Mouse (Mus musculus): ENCODE data around the gene 9230112D13Rik. TPM values are rescaled to one million over a fixed set of nuclear protein-coding genes. Genes with fewer than 3 reads are reported as not detected.
A peak's percentile ranks its signal among the peaks of the same experiment; 100 is the strongest.

The 9230112D13Rik gene
- polyA plus RNA-seq (2014; fragmentation: Nextera tagmentation; extraction: Ambion mirVana), result not detected in 2 replicates

- no peak within 1 kb of the TSS for H3K9ac ChIP-seq (ENCODE audit: low read length)
- no peak within 1 kb of the TSS for H3K4me2 ChIP-seq (ENCODE audit: low read length)
- no peaks in the 10 kb centered on the region for H3K27me3 ChIP-seq (replicated peaks; ENCODE audit: control insufficient read depth, insufficient read depth, low read length)
- 91% methylated on average over 8 of the region's 8 CpGs for WGBS
- H3K9me3 ChIP-seq (replicated peaks; ENCODE audit: control insufficient read depth, low read length), result no peaks in the 10 kb centered on the region
- H3K4me3 ChIP-seq (ENCODE audit: low read depth, low read length), result no peak within 1 kb of the TSS
- no peaks in the 10 kb centered on the region for H3K36me3 ChIP-seq (ENCODE audit: control insufficient read depth, insufficient read depth, low read length)
- H3K27ac ChIP-seq (ENCODE audit: low read depth, low read length), result no peak within 1 kb of the TSS
- ATAC-seq, result no peak
- no peak for DNase-seq (ENCODE audit: low spot score)
- H3K4me1 ChIP-seq (ENCODE audit: control insufficient read depth, insufficient read depth, low read length), result no peaks in the 10 kb centered on the region
These were observed at the start of gene 9230112D13Rik for GRCm38 (mm10) chr14:34522701-34523100. 9230112D13Rik (minus strand) TSS chr14:34522801.

- ATAC-seq (no peak), DNase-seq (ENCODE audit: low spot score) (no peak)
- H3K4me1 ChIP-seq (ENCODE audit: control insufficient read depth, insufficient read depth, low read length), result no peaks in the 10 kb centered on the region
- no peak overlapping the region for H3K9ac ChIP-seq (ENCODE audit: low read length)
- no peaks in the 10 kb centered on the region for H3K27me3 ChIP-seq (replicated peaks; ENCODE audit: control insufficient read depth, insufficient read depth, low read length)
- H3K27ac ChIP-seq (ENCODE audit: low read depth, low read length), result no peak overlapping the region
- H3K4me2 ChIP-seq (ENCODE audit: low read length), result no peak overlapping the region
- H3K9me3 ChIP-seq (replicated peaks; ENCODE audit: control insufficient read depth, low read length), result no peaks in the 10 kb centered on the region
- WGBS, result 89% methylated on average over 17 of the region's 17 CpGs
- H3K36me3 ChIP-seq (ENCODE audit: control insufficient read depth, insufficient read depth, low read length), result no peaks in the 10 kb centered on the region
- no peak overlapping the region for H3K4me3 ChIP-seq (ENCODE audit: low read depth, low read length)
These were observed 49.2 kb upstream of the 9230112D13Rik start for GRCm38 (mm10) chr14:34571610-34572387.

- 90% methylated on average over 4 of the region's 4 CpGs for WGBS
- Histone ChIP-seq H3K27ac (ENCODE audit: low read depth, low read length) (no peak overlapping the region), H3K4me1 (ENCODE audit: control insufficient read depth, insufficient read depth, low read length) (no peaks in the 10 kb centered on the region), H3K4me2 (ENCODE audit: low read length) (no peak overlapping the region), H3K9me3 (replicated peaks; ENCODE audit: control insufficient read depth, low read length) (no peaks in the 10 kb centered on the region), H3K4me3 (ENCODE audit: low read depth, low read length) (no peak overlapping the region), H3K9ac (ENCODE audit: low read length) (no peak overlapping the region), H3K36me3 (ENCODE audit: control insufficient read depth, insufficient read depth, low read length) (no peaks in the 10 kb centered on the region), H3K27me3 (replicated peaks; ENCODE audit: control insufficient read depth, insufficient read depth, low read length) (no peaks in the 10 kb centered on the region)
- ATAC-seq (no peak), DNase-seq (ENCODE audit: low spot score) (no peak)
These were observed 48.3 kb upstream of the 9230112D13Rik start for GRCm38 (mm10) chr14:34570903-34571302.

GRCm38 (mm10) chr14:34570294-34570693 is 47.7 kb upstream of the 9230112D13Rik start:
- ATAC-seq (peak; percentile 79), DNase-seq (ENCODE audit: low spot score) (peak; percentile 87)
- Histone ChIP-seq H3K27ac (ENCODE audit: low read depth, low read length) (no peak overlapping the region), H3K4me2 (ENCODE audit: low read length) (peak overlapping the region; percentile 46), H3K9ac (ENCODE audit: low read length) (no peak overlapping the region), H3K9me3 (replicated peaks; ENCODE audit: control insufficient read depth, low read length) (no peaks in the 10 kb centered on the region), H3K4me1 (ENCODE audit: control insufficient read depth, insufficient read depth, low read length) (no peaks in the 10 kb centered on the region), H3K27me3 (replicated peaks; ENCODE audit: control insufficient read depth, insufficient read depth, low read length) (no peaks in the 10 kb centered on the region), H3K36me3 (ENCODE audit: control insufficient read depth, insufficient read depth, low read length) (no peaks in the 10 kb centered on the region), H3K4me3 (ENCODE audit: low read depth, low read length) (no peak overlapping the region)
- 2% methylated on average over 6 of the region's 6 CpGs for WGBS

- no peaks in the 10 kb centered on the region for H3K36me3 ChIP-seq (ENCODE audit: control insufficient read depth, insufficient read depth, low read length)
- no peaks in the 10 kb centered on the region for H3K9me3 ChIP-seq (replicated peaks; ENCODE audit: control insufficient read depth, low read length)
- no peaks in the 10 kb centered on the region for H3K4me1 ChIP-seq (ENCODE audit: control insufficient read depth, insufficient read depth, low read length)
- no peak overlapping the region for H3K27ac ChIP-seq (ENCODE audit: low read depth, low read length)
- no peaks in the 10 kb centered on the region for H3K27me3 ChIP-seq (replicated peaks; ENCODE audit: control insufficient read depth, insufficient read depth, low read length)
- peak overlapping the region; percentile 46 for H3K4me2 ChIP-seq (ENCODE audit: low read length)
- H3K4me3 ChIP-seq (ENCODE audit: low read depth, low read length), result peak overlapping the region; percentile 15
- ATAC-seq (peak; percentile 10; the same call in 1 of the 2 replicates), DNase-seq (ENCODE audit: low spot score) (no peak)
- WGBS, result 43% methylated on average over 27 of the region's 27 CpGs
- H3K9ac ChIP-seq (ENCODE audit: low read length), result peak overlapping the region; percentile 22; the same call in 1 of the 2 replicates
These were observed 47.1 kb upstream of the 9230112D13Rik start for GRCm38 (mm10) chr14:34569534-34570194.

- DNase-seq (ENCODE audit: low spot score), result no peak
- Histone ChIP-seq H3K4me1 (ENCODE audit: control insufficient read depth, insufficient read depth, low read length) (no peaks in the 10 kb centered on the region), H3K27me3 (replicated peaks; ENCODE audit: control insufficient read depth, insufficient read depth, low read length) (no peaks in the 10 kb centered on the region), H3K4me3 (ENCODE audit: low read depth, low read length) (no peak overlapping the region), H3K36me3 (ENCODE audit: control insufficient read depth, insufficient read depth, low read length) (no peaks in the 10 kb centered on the region), H3K9me3 (replicated peaks; ENCODE audit: control insufficient read depth, low read length) (no peaks in the 10 kb centered on the region), H3K4me2 (ENCODE audit: low read length) (no peak overlapping the region), H3K9ac (ENCODE audit: low read length) (no peak overlapping the region), H3K27ac (ENCODE audit: low read depth, low read length) (no peak overlapping the region)
- WGBS, result 90% methylated on average over 4 of the region's 4 CpGs
- no peak for ATAC-seq
These were observed 46.0 kb upstream of the 9230112D13Rik start for GRCm38 (mm10) chr14:34568626-34569025.

GRCm38 (mm10) chr14:34567697-34568096 is 45.1 kb upstream of the 9230112D13Rik start:
- H3K4me3 ChIP-seq (ENCODE audit: low read depth, low read length), result no peak overlapping the region
- no peak overlapping the region for H3K27ac ChIP-seq (ENCODE audit: low read depth, low read length)
- H3K4me1 ChIP-seq (ENCODE audit: control insufficient read depth, insufficient read depth, low read length), result no peaks in the 10 kb centered on the region
- no peaks in the 10 kb centered on the region for H3K27me3 ChIP-seq (replicated peaks; ENCODE audit: control insufficient read depth, insufficient read depth, low read length)
- 71% methylated on average over 5 of the region's 5 CpGs for WGBS
- ATAC-seq, result no peak
- no peaks in the 10 kb centered on the region for H3K36me3 ChIP-seq (ENCODE audit: control insufficient read depth, insufficient read depth, low read length)
- no peak overlapping the region for H3K9ac ChIP-seq (ENCODE audit: low read length)
- H3K4me2 ChIP-seq (ENCODE audit: low read length), result no peak overlapping the region
- no peaks in the 10 kb centered on the region for H3K9me3 ChIP-seq (replicated peaks; ENCODE audit: control insufficient read depth, low read length)
- DNase-seq (ENCODE audit: low spot score), result no peak

GRCm38 (mm10) chr14:34566530-34566929 is 43.9 kb upstream of the 9230112D13Rik start:
- DNase-seq (ENCODE audit: low spot score) (no peak), ATAC-seq (no peak)
- Histone ChIP-seq H3K4me1 (ENCODE audit: control insufficient read depth, insufficient read depth, low read length) (no peaks in the 10 kb centered on the region), H3K27ac (ENCODE audit: low read depth, low read length) (no peak overlapping the region), H3K9ac (ENCODE audit: low read length) (no peak overlapping the region), H3K4me3 (ENCODE audit: low read depth, low read length) (no peak overlapping the region), H3K9me3 (replicated peaks; ENCODE audit: control insufficient read depth, low read length) (no peaks in the 10 kb centered on the region), H3K27me3 (replicated peaks; ENCODE audit: control insufficient read depth, insufficient read depth, low read length) (no peaks in the 10 kb centered on the region), H3K4me2 (ENCODE audit: low read length) (no peak overlapping the region), H3K36me3 (ENCODE audit: control insufficient read depth, insufficient read depth, low read length) (no peaks in the 10 kb centered on the region)
- WGBS, result 91% methylated on average over 7 of the region's 7 CpGs

- Histone ChIP-seq H3K4me1 (ENCODE audit: control insufficient read depth, insufficient read depth, low read length) (no peaks in the 10 kb centered on the region), H3K4me2 (ENCODE audit: low read length) (no peak overlapping the region), H3K9ac (ENCODE audit: low read length) (no peak overlapping the region), H3K4me3 (ENCODE audit: low read depth, low read length) (no peak overlapping the region), H3K27me3 (replicated peaks; ENCODE audit: control insufficient read depth, insufficient read depth, low read length) (no peaks in the 10 kb centered on the region), H3K27ac (ENCODE audit: low read depth, low read length) (no peak overlapping the region), H3K9me3 (replicated peaks; ENCODE audit: control insufficient read depth, low read length) (no peaks in the 10 kb centered on the region), H3K36me3 (ENCODE audit: control insufficient read depth, insufficient read depth, low read length) (no peaks in the 10 kb centered on the region)
- DNase-seq (ENCODE audit: low spot score) (peak; percentile 64), ATAC-seq (peak; percentile 49; the same call in 1 of the 2 replicates)
- 67% methylated on average over 17 of the region's 17 CpGs for WGBS
These were observed 43.1 kb upstream of the 9230112D13Rik start for GRCm38 (mm10) chr14:34565711-34566110.
